Mouse (Mus musculus) G1E (cell line): ENCODE data around the gene Tnfrsf1b. TPM values are rescaled to one million over a fixed set of nuclear protein-coding genes. Genes with fewer than 3 reads are reported as not detected.

Source experiments
- ATAC-seq: 2 replicates; pipeline ENCODE4 v1.8.0; 2016; ENCODE audit warnings: mild to moderate bottlenecking; ENCODE audit not compliant: insufficient number of reproducible peaks, poor library complexity, low FRiP score, severe bottlenecking; ENCODE audit errors: extremely low read depth
- DNase-seq: peaks from one replicate; pipeline ENCODE4 v3.0.0; 2012; ENCODE audit warnings: low spot score
- H3K27me3 ChIP-seq: 2 replicates; pipeline ENCODE4 v1.6.1; 2012; ENCODE audit warnings: mild to moderate bottlenecking, low read length, inconsistent platforms; ENCODE audit not compliant: insufficient read depth
- H3K36me3 ChIP-seq: replicated peaks from 2 replicates; pipeline ENCODE3; 2012; ENCODE audit warnings: mild to moderate bottlenecking, inconsistent platforms
- H3K4me1 ChIP-seq: 2 replicates; pipeline ENCODE4 v1.6.1; 2012; ENCODE audit warnings: low read depth, low read length, inconsistent platforms, mixed read lengths; ENCODE audit not compliant: insufficient read depth
- H3K4me3 ChIP-seq: 2 replicates; pipeline ENCODE4 v1.5.1; 2012; ENCODE audit warnings: low read depth, mild to moderate bottlenecking, inconsistent platforms, low read length, moderate library complexity, mixed read lengths
- H3K9me3 ChIP-seq: replicated peaks from 2 replicates; pipeline ENCODE4 v1.6.1; 2012; ENCODE audit warnings: inconsistent platforms
- CTCF ChIP-seq: IDR thresholded peaks from 2 replicates; pipeline ENCODE4 v1.5.1; 2012; ENCODE audit warnings: low read depth, low read length, inconsistent platforms, mixed read lengths
- GATA1 ChIP-seq: IDR thresholded peaks from 2 replicates; pipeline ENCODE4 v1.6.1; 2012; ENCODE audit warnings: borderline replicate concordance, low read length, inconsistent platforms, mixed read lengths
- GATA2 ChIP-seq: IDR thresholded peaks from 2 replicates; pipeline ENCODE4 v1.6.1; 2012; ENCODE audit warnings: low read depth, low read length, inconsistent platforms, borderline replicate concordance
- POLR2AphosphoS5 ChIP-seq: IDR thresholded peaks from 2 replicates; pipeline ENCODE4 v1.6.1; 2012; ENCODE audit warnings: low read depth, low read length, inconsistent platforms; ENCODE audit not compliant: insufficient replicate concordance
- TAL1 ChIP-seq: conservative IDR thresholded peaks from 2 replicates; pipeline ENCODE4 v1.6.1; 2012; ENCODE audit warnings: low read depth, low read length, inconsistent platforms, mixed read lengths
- polyA plus RNA-seq: library from polyadenylated mRNA; stranded (reverse); fragments of >175 nt; gene quantifications from 2 replicates; pipeline ENCODE4 v1.2.3, GENCODE M21; 2012
- total RNA-seq, 2 experiments: library from RNA; stranded (forward) in 1 of 2; stranded (reverse) in 1 of 2; fragments of 200-1000 nt in 1 of 2; fragments of >200 nt in 1 of 2; fragmentation: Nextera tagmentation in 1 of 2; gene quantifications; 2 replicates each; pipeline ENCODE4 v1.2.3; 2014 to 2017

Tnfrsf1b gene
- total and polyA plus RNA-seq, 3 experiments = not detected

GRCm38 (mm10) chr4:145209690-145210088 is 37.0 kb downstream of the Tnfrsf1b start:
- Histone ChIP-seq H3K36me3 (no peaks in the 10 kb centered on the region), H3K27me3 (no peaks in the 10 kb centered on the region), H3K4me1 (no peaks in the 10 kb centered on the region), H3K4me3 (no peak overlapping the region), H3K9me3 (no peaks in the 10 kb centered on the region)
- no peak for ATAC-seq
- TF ChIP-seq GATA1 (no peak), GATA2 (no peak), CTCF (no peak), TAL1 (no peak), POLR2AphosphoS5 (no peak)
- DNase-seq = no peak

- Histone ChIP-seq H3K36me3 (no peaks in the 10 kb centered on the region), H3K4me1 (no peaks in the 10 kb centered on the region), H3K4me3 (no peak overlapping the region), H3K9me3 (no peaks in the 10 kb centered on the region), H3K27me3 (no peaks in the 10 kb centered on the region)
- DNase-seq (no peak), ATAC-seq (no peak)
- TF ChIP-seq GATA2 (no peak), CTCF (no peak), GATA1 (no peak), POLR2AphosphoS5 (no peak), TAL1 (no peak)
Observed at GRCm38 (mm10) chr4:145209076-145209689, 37.5 kb downstream of the Tnfrsf1b start.

- TF ChIP-seq GATA1 = no peak
- no peak for TF ChIP-seq POLR2AphosphoS5
- TF ChIP-seq TAL1 = no peak
- no peak for TF ChIP-seq CTCF
- TF ChIP-seq GATA2 = no peak
- ATAC-seq (no peak), DNase-seq (no peak)
- Histone ChIP-seq H3K4me3 (no peak overlapping the region), H3K9me3 (no peaks in the 10 kb centered on the region), H3K36me3 (no peaks in the 10 kb centered on the region), H3K27me3 (no peaks in the 10 kb centered on the region), H3K4me1 (no peaks in the 10 kb centered on the region)
Observed at GRCm38 (mm10) chr4:145207718-145208371, 38.8 kb downstream of the Tnfrsf1b start.

GRCm38 (mm10) chr4:145204779-145205178 is 41.9 kb downstream of the Tnfrsf1b start:
- DNase-seq (no peak), ATAC-seq (no peak)
- no peak overlapping the region for H3K4me3 ChIP-seq
- no peak for TF ChIP-seq CTCF
- TF ChIP-seq POLR2AphosphoS5 = no peak
- no peak for TF ChIP-seq TAL1
- no peak for TF ChIP-seq GATA2
- no peak for TF ChIP-seq GATA1
- H3K9me3 ChIP-seq = no peaks in the 10 kb centered on the region
- H3K36me3 ChIP-seq = no peaks in the 10 kb centered on the region
- H3K4me1 ChIP-seq = peaks cover 2% of the 10 kb centered on the region; the same call in 1 of the 2 replicates
- H3K27me3 ChIP-seq = no peaks in the 10 kb centered on the region

- no peaks in the 10 kb centered on the region for H3K36me3 ChIP-seq
- H3K4me1 ChIP-seq = peaks cover 2% of the 10 kb centered on the region; the same call in 1 of the 2 replicates
- H3K27me3 ChIP-seq = 0 out of 2 replicates have a peak, but pooled peaks cover 4% of the 10 kb centered on the region
- ATAC-seq = no peak
- no peaks in the 10 kb centered on the region for H3K9me3 ChIP-seq
- TF ChIP-seq CTCF (no peak), GATA1 (no peak), GATA2 (no peak), POLR2AphosphoS5 (no peak), TAL1 (no peak)
- H3K4me3 ChIP-seq = no peak overlapping the region
- no peak for DNase-seq
Observed at GRCm38 (mm10) chr4:145203305-145203704, 43.4 kb downstream of the Tnfrsf1b start.

- Histone ChIP-seq H3K36me3 (no peaks in the 10 kb centered on the region), H3K9me3 (no peaks in the 10 kb centered on the region), H3K27me3 (0 out of 2 replicates have a peak, but pooled peaks cover 6% of the 10 kb centered on the region), H3K4me3 (no peak overlapping the region), H3K4me1 (peaks cover 7% of the 10 kb centered on the region; the same call in 1 of the 2 replicates)
- no peak for TF ChIP-seq CTCF
- no peak for TF ChIP-seq POLR2AphosphoS5
- TF ChIP-seq GATA2 = no peak
- no peak for TF ChIP-seq GATA1
- TF ChIP-seq TAL1 = no peak
- no peak for ATAC-seq
- DNase-seq = no peak
Observed at GRCm38 (mm10) chr4:145201424-145201823, 45.2 kb downstream of the Tnfrsf1b start.
